Mouse (Mus musculus): ENCODE results near the gene 2610028H24Rik. TPM values are rescaled to one million over a fixed set of nuclear protein-coding genes. Genes with fewer than 3 reads are reported as not detected.

The 2610028H24Rik gene
- polyA plus RNA-seq, 1 experiment from 2014 or later = not detected

DNA sequence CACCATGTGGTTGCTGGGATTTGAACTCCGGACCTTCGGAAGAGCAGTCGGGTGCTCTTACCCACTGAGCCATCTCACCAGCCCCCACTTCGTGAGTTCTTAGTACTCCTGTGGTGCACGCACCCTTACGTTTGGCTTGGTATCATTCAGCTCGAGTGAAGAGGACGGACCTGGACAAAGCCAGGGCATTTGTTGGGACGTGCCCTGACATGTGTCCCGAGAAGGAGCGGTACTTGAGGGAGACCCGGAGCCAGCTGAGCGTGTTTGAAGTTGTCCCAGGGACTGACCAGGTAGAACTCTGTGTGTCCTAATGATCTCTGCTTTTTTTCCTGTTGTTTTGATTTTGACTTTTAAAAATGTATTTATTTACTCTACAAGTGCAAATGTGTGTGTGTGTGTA is 32.0 kb downstream of the 2610028H24Rik start:
- H3K9me3 ChIP-seq (ENCODE audit: control insufficient read depth, low read length) = no peaks in the 10 kb centered on the region
- 96% methylated on average over 13 of the region's 13 CpGs for WGBS

DNA sequence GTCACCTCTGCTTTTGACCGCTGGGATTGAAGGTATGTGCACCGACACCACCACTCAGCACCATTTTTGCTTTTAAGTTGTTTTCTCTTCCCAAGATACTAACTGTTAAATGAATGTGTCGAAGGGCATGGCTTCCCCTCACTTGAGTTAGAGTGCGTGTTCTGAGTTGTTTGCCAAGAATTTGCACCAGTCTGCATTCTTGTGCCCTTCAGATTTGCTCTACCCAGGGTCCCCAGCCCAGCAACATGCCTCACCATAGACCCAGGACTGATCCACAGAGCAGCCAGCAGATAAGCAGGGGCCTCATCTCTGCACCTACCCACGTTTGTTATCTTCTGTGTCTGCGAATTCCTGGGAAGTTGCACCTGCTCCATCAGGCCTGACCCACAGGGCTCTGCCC is 32.6 kb downstream of the 2610028H24Rik start:
- no peaks in the 10 kb centered on the region for H3K4me1 ChIP-seq (ENCODE audit: control insufficient read depth, insufficient read depth, low read depth, low read length)
- H3K4me3 ChIP-seq (ENCODE audit: low read length) = no peak overlapping the region
- no peaks in the 10 kb centered on the region for H3K9me3 ChIP-seq (ENCODE audit: control insufficient read depth, low read length)
- H3K9ac ChIP-seq (ENCODE audit: low read depth, low read length) = no peak overlapping the region
- peaks cover 59% of the 10 kb centered on the region for H3K36me3 ChIP-seq (ENCODE audit: control insufficient read depth, insufficient read depth, low read length)
- H3K27ac ChIP-seq (ENCODE audit: low read depth, low read length) = no peak overlapping the region
- no peak overlapping the region for H3K4me2 ChIP-seq (ENCODE audit: low read length)
- H3K27me3 ChIP-seq (replicated peaks; ENCODE audit: control insufficient read depth, insufficient read depth, low read length) = no peaks in the 10 kb centered on the region
- whole genome bisulfite sequencing = 91% methylated on average over 6 of the region's 6 CpGs
- ATAC-seq = no peak

More for the DNA sequence above, 32.0 kb downstream of the 2610028H24Rik start:
- H3K27ac ChIP-seq (ENCODE audit: low read depth, low read length) = no peak overlapping the region
- no peak for ATAC-seq
- peaks cover 56% of the 10 kb centered on the region for H3K36me3 ChIP-seq (ENCODE audit: control insufficient read depth, insufficient read depth, low read length)
- no peak overlapping the region for H3K9ac ChIP-seq (ENCODE audit: low read depth, low read length)
- H3K4me3 ChIP-seq (ENCODE audit: low read length) = no peak overlapping the region
- no peak overlapping the region for H3K4me2 ChIP-seq (ENCODE audit: low read length)
- no peaks in the 10 kb centered on the region for H3K4me1 ChIP-seq (ENCODE audit: control insufficient read depth, insufficient read depth, low read depth, low read length)
- no peaks in the 10 kb centered on the region for H3K27me3 ChIP-seq (replicated peaks; ENCODE audit: control insufficient read depth, insufficient read depth, low read length)

DNA sequence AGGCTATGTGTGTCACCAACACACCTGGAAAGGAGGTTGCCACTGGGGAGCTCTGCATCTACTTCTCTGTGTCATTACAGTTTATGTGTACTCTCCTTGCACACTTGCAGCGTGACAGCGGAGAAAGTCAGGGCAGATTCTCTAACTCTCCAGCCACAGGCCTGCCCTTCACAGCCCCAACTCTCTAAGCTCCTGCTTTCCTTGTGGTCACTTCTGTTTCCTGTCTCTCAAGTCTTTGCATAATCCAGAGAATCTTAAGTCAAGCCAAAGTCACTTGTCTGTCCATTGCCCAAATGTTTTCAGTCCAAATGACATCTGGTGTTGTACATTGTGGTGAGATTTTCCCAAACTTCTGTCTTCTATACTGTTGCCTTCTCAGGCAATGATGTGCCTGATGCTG is 37.4 kb downstream of the 2610028H24Rik start:
- no peak for ATAC-seq

DNA sequence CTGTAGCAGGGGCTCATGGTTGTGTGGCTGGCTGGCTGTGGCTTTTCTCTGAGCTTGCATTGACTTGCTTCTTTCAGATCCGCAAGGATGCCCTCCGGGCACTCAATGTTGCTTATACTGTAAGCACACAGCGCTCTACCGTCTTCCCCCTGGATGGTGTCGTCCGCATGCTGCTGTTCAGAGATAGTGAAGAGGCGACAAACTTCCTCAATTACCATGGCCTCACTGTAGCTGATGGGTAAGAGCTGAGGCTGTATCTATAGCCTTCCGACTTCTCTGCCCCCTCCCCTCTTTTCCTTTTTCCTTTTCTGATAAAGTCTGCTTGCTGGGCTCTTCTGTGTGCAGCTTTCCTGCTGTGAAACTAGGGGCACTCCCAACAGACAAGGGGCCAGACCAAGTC is 39.4 kb downstream of the 2610028H24Rik start:
- no peaks in the 10 kb centered on the region for H3K9me3 ChIP-seq (ENCODE audit: control insufficient read depth, low read length)

More for the DNA sequence above, 37.4 kb downstream of the 2610028H24Rik start:
- Histone ChIP-seq H3K9ac (ENCODE audit: low read depth, low read length) (no peak overlapping the region), H3K36me3 (ENCODE audit: control insufficient read depth, insufficient read depth, low read length) (peaks cover 59% of the 10 kb centered on the region), H3K4me2 (ENCODE audit: low read length) (no peak overlapping the region), H3K9me3 (ENCODE audit: control insufficient read depth, low read length) (no peaks in the 10 kb centered on the region), H3K4me1 (ENCODE audit: control insufficient read depth, insufficient read depth, low read depth, low read length) (no peaks in the 10 kb centered on the region), H3K27ac (ENCODE audit: low read depth, low read length) (no peak overlapping the region), H3K27me3 (replicated peaks; ENCODE audit: control insufficient read depth, insufficient read depth, low read length) (no peaks in the 10 kb centered on the region), H3K4me3 (ENCODE audit: low read length) (no peak overlapping the region)
- WGBS = 98% methylated on average over 2 of the region's 2 CpGs

DNA sequence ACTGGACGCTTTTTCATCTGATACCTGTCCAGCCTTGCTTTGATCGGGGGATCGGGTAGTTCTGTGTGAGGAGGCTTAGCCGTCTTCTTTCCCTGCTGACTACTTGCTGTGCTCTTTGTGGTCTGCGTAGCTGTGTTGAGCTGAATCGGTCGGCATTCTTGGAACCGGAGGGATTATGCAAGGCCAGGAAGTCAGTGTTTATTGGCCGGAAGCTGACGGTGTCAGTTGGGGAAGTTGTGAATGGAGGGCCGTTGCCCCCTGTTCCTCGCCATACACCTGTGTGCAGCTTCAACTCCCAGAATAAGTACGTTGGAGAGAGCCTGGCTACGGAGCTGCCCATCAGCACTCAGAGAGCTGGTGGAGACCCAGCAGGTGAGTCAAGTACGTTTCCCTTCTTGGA is 40.3 kb downstream of the 2610028H24Rik start:
- Histone ChIP-seq H3K4me2 (ENCODE audit: low read length) (no peak overlapping the region), H3K36me3 (ENCODE audit: control insufficient read depth, insufficient read depth, low read length) (peaks cover 54% of the 10 kb centered on the region), H3K27ac (ENCODE audit: low read depth, low read length) (no peak overlapping the region), H3K9ac (ENCODE audit: low read depth, low read length) (no peak overlapping the region), H3K27me3 (replicated peaks; ENCODE audit: control insufficient read depth, insufficient read depth, low read length) (no peaks in the 10 kb centered on the region), H3K9me3 (ENCODE audit: control insufficient read depth, low read length) (no peaks in the 10 kb centered on the region), H3K4me1 (ENCODE audit: control insufficient read depth, insufficient read depth, low read depth, low read length) (no peaks in the 10 kb centered on the region), H3K4me3 (ENCODE audit: low read length) (no peak overlapping the region)
- 97% methylated on average over 15 of the region's 15 CpGs for WGBS
- ATAC-seq = no peak

More for the DNA sequence above, 39.4 kb downstream of the 2610028H24Rik start:
- peaks cover 55% of the 10 kb centered on the region for H3K36me3 ChIP-seq (ENCODE audit: control insufficient read depth, insufficient read depth, low read length)
- no peak for ATAC-seq
- no peak overlapping the region for H3K4me3 ChIP-seq (ENCODE audit: low read length)
- H3K4me1 ChIP-seq (ENCODE audit: control insufficient read depth, insufficient read depth, low read depth, low read length) = no peaks in the 10 kb centered on the region
- no peak overlapping the region for H3K4me2 ChIP-seq (ENCODE audit: low read length)
- WGBS = 98% methylated on average over 8 of the region's 8 CpGs
- H3K27me3 ChIP-seq (replicated peaks; ENCODE audit: control insufficient read depth, insufficient read depth, low read length) = no peaks in the 10 kb centered on the region
- no peak overlapping the region for H3K9ac ChIP-seq (ENCODE audit: low read depth, low read length)
- H3K27ac ChIP-seq (ENCODE audit: low read depth, low read length) = no peak overlapping the region

GRCm38 (mm10) chr10:76493527-76493926 is 44.6 kb downstream of the 2610028H24Rik start:
- no peak overlapping the region for H3K9ac ChIP-seq (ENCODE audit: low read depth, low read length)
- H3K4me1 ChIP-seq (ENCODE audit: control insufficient read depth, insufficient read depth, low read depth, low read length) = no peaks in the 10 kb centered on the region
- H3K36me3 ChIP-seq (ENCODE audit: control insufficient read depth, insufficient read depth, low read length) = peaks cover 56% of the 10 kb centered on the region
- H3K9me3 ChIP-seq (ENCODE audit: control insufficient read depth, low read length) = no peaks in the 10 kb centered on the region
- no peak overlapping the region for H3K27ac ChIP-seq (ENCODE audit: low read depth, low read length)
- 86% methylated on average over 1 of the region's 1 CpGs for WGBS
- H3K27me3 ChIP-seq (replicated peaks; ENCODE audit: control insufficient read depth, insufficient read depth, low read length) = no peaks in the 10 kb centered on the region
- no peak overlapping the region for H3K4me3 ChIP-seq (ENCODE audit: low read length)
- no peak for ATAC-seq
- H3K4me2 ChIP-seq (ENCODE audit: low read length) = no peak overlapping the region

DNA sequence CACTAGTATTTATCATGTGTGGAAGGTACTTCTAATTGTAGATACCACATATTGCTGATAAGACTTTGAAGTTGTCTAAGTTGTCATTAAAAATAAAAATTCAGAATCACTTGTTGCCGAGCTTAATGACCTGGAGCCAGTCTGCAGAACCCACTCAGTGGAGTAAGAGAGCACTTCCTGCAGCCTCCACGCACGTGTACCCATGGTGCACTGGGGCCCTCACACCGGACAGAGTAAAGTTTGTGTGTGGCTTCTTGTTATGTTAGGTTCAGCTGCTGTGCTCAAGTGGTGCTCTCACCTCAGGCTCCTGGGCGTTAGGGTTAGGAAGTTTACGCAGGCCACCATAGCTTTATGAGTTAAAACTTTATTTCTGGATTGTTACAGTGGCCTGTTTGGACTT is 46.6 kb downstream of the 2610028H24Rik start:
- WGBS = 91% methylated on average over 6 of the region's 6 CpGs
- H3K4me1 ChIP-seq (ENCODE audit: control insufficient read depth, insufficient read depth, low read depth, low read length) = no peaks in the 10 kb centered on the region
- H3K9me3 ChIP-seq (ENCODE audit: control insufficient read depth, low read length) = no peaks in the 10 kb centered on the region
- H3K4me2 ChIP-seq (ENCODE audit: low read length) = no peak overlapping the region
- no peak for ATAC-seq
- peaks cover 51% of the 10 kb centered on the region for H3K36me3 ChIP-seq (ENCODE audit: control insufficient read depth, insufficient read depth, low read length)
- no peak overlapping the region for H3K27ac ChIP-seq (ENCODE audit: low read depth, low read length)
- no peaks in the 10 kb centered on the region for H3K27me3 ChIP-seq (replicated peaks; ENCODE audit: control insufficient read depth, insufficient read depth, low read length)
- H3K4me3 ChIP-seq (ENCODE audit: low read length) = no peak overlapping the region
- H3K9ac ChIP-seq (ENCODE audit: low read depth, low read length) = no peak overlapping the region

DNA sequence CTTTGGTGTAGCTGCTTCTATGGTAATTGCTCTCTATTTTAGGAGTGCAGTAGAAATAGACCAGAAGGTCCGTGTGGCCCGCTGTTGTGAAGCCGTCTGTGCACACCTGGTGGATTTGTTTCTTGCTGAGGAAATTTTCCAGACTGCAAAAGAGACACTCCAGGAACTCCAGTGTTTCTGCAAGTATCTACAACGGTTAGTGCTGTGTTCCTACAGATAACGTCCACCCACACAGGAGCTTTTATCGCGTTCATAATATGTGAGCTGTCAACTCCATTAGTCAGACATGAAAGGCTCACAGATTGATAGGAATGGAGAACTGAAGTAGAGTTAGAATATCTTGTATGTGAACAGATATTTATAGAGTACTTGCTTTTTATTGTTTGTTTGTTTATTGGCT is 47.5 kb downstream of the 2610028H24Rik start:
- Histone ChIP-seq H3K4me3 (ENCODE audit: low read length) (no peak overlapping the region), H3K4me2 (ENCODE audit: low read length) (no peak overlapping the region), H3K9me3 (ENCODE audit: control insufficient read depth, low read length) (no peaks in the 10 kb centered on the region), H3K27ac (ENCODE audit: low read depth, low read length) (no peak overlapping the region), H3K27me3 (replicated peaks; ENCODE audit: control insufficient read depth, insufficient read depth, low read length) (no peaks in the 10 kb centered on the region), H3K36me3 (ENCODE audit: control insufficient read depth, insufficient read depth, low read length) (peaks cover 48% of the 10 kb centered on the region), H3K4me1 (ENCODE audit: control insufficient read depth, insufficient read depth, low read depth, low read length) (no peaks in the 10 kb centered on the region), H3K9ac (ENCODE audit: low read depth, low read length) (no peak overlapping the region)
- 93% methylated on average over 7 of the region's 7 CpGs for WGBS
- ATAC-seq = no peak

GRCm38 (mm10) chr10:76497522-76497921 is 48.6 kb downstream of the 2610028H24Rik start:
- H3K4me1 ChIP-seq (ENCODE audit: control insufficient read depth, insufficient read depth, low read depth, low read length) = no peaks in the 10 kb centered on the region
- no peak overlapping the region for H3K9ac ChIP-seq (ENCODE audit: low read depth, low read length)
- H3K4me2 ChIP-seq (ENCODE audit: low read length) = no peak overlapping the region
- 93% methylated on average over 4 of the region's 4 CpGs for WGBS
- no peak for ATAC-seq
- no peak overlapping the region for H3K4me3 ChIP-seq (ENCODE audit: low read length)
- H3K9me3 ChIP-seq (ENCODE audit: control insufficient read depth, low read length) = no peaks in the 10 kb centered on the region
- H3K36me3 ChIP-seq (ENCODE audit: control insufficient read depth, insufficient read depth, low read length) = peaks cover 47% of the 10 kb centered on the region
- no peaks in the 10 kb centered on the region for H3K27me3 ChIP-seq (replicated peaks; ENCODE audit: control insufficient read depth, insufficient read depth, low read length)
- H3K27ac ChIP-seq (ENCODE audit: low read depth, low read length) = no peak overlapping the region

Data from hindbrain, embryonic 16.5 days (tissue).